Mouse (Mus musculus): ENCODE results near the gene Ctcf.
"Not testable (repeated sequence)": the region's sequence is repeated elsewhere in the genome, so short reads cannot be mapped to it uniquely, and the experiment has no call there.

Ctcf gene

GRCm38 (mm10) chr8:105636018-105636962, at the start of gene Ctcf:
Gene Ctcf, plus strand, starts transcription at chr8:105636568.
- peak; percentile 95 to 97 for DNase-seq

DNA sequence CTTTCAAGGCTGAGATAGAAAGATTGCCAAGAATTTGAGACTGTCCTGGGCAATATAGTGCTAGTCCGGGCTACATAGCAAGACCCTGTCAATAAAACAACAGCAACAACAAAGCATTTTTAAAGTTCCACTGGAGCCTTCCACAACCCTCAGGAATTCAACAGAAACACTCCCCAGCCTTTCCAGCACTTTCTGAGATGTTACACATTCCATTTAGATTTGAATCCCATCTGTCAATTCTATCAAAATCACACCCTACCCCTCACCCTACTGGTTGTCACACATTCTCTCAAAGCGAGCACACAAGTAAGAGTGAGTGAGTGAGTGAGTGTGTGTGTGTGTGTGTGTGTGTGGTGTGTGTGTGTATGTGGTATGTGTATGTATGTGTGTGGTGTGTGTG, 43.9 kb upstream of the Ctcf start:
- DNase-seq: no peak

- DNase-seq: no peak
Measured at GRCm38 (mm10) chr8:105593859-105594258, 42.5 kb upstream of the Ctcf start.

- no peak for DNase-seq
Measured at GRCm38 (mm10) chr8:105594451-105595242, 41.7 kb upstream of the Ctcf start.

DNA sequence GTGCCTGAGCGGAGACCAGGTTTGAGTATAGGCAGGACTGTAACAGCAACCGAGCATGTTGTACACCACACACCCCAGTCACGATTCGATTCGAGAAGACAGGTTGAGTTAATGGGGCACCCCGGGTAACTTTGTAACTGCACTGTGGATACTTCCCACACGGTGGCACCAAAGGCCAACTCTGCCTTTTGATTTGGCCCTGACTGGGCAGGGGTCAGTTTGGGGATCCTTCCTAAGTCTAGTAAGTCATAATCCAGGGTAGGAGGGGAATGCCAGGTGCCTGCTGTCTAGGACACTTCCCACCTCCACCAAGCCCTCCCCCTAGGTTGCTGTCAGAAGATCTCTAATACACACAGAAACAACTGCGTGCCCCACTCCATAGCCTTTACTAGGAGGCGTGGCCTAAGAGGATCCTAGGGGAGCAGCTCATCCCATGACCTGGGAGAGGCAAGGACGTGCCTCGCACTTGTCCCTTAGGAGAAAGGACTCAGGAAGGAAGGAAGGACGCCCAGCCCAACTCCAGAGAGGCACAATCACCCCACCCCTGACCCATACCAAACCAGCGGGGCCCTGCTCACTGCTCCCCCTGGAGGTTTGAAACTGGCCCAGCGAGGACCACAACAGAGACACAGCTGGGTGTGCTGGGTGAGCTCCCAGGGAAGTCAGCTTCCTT, 39.9 kb upstream of the Ctcf start:
- DNase-seq: peak; percentile 70 to 71

DNA sequence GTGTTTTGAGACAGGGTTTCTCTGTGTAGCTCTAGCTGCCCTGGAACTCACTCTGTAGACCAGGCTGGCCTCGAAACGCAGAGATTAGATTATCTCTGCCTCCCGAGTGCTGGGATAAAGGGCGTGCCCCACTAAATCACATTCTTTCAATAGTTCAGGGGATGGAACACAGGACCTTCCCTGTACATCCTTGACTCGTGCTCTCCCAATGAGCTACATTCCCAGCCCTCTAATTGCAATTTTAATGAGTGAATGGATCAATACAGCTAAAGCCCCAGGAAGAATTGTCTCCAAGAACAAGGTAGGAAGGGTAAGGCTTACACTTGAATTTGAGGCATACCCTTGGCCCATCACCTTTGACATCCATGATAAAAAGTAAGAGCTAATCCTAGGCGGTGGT, 37.6 kb upstream of the Ctcf start:
- DNase-seq: no peak

GRCm38 (mm10) chr8:105601301-105601700, 35.1 kb upstream of the Ctcf start:
- DNase-seq: no peak

- DNase-seq: not testable (repeated sequence)
Measured at GRCm38 (mm10) chr8:105602540-105602939, 33.8 kb upstream of the Ctcf start.

DNA sequence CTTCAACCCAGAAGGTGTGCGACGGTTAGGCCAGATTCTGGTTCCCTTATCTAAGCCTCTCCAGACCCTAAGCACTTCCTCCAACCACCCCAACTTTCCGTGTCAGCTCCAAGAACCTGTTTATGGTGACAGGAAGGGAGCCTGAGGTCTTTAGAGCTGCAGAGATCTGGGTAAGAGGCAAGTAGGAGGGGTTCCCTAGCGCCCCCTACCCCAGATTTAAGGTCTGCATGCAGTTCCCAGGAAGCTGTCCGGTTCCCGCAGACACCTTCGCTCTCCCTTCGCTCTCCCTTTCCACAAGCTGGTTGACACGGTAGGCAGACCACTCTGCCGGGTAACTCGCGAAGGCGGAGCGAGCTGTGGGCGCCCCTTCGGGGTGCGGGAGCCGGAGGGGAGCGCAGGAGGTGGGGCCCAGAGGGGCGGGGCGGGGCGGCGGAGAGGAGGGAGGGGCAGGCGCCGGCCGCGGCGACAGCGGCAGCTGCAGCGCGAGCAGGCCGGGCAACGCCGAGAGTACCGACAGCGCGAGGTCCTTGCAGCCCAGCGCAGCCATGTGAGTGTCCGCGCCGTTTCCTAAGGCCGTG, 31.5 kb upstream of the Ctcf start, which contains the start of gene Ripor1:
Gene Ripor1, plus strand, starts transcription at position 452 of the 578 bp plus-strand sequence.
- DNase-seq: peak; percentile 84 to 90

- DNase-seq: peak; percentile 69 to 72
Measured at GRCm38 (mm10) chr8:105605491-105606188, 30.7 kb upstream of the Ctcf start.

- peak; percentile 80 to 81 for DNase-seq
Measured at GRCm38 (mm10) chr8:105606189-105607023, 30.0 kb upstream of the Ctcf start.

- peak in 1 of 2 experiments; percentile 33 for DNase-seq
Measured at GRCm38 (mm10) chr8:105607062-105607461, 29.3 kb upstream of the Ctcf start.

- peak in 1 of 2 experiments; percentile 56 for DNase-seq
Measured at GRCm38 (mm10) chr8:105607684-105608083, 28.7 kb upstream of the Ctcf start.

GRCm38 (mm10) chr8:105609355-105609754, 27.0 kb upstream of the Ctcf start:
- DNase-seq: no peak

DNA sequence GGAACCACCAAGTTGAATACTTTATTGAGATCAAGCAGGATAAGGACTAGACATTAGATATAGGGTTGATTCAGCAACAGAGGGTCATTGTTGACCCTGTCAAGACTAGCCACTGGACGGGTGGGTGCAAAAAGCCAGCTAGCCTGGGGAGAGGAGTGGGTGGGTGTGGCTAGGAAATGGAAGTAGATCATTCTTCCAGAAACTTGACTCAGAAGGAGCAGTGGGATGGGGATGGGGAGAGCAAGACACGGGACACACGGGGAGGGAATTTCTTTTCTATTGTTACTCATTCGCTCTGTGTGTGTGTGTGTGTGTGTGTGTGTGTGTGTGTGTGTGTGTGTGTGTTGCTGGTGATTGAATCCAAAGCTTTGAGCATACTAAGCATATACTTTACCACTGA, 26.6 kb upstream of the Ctcf start:
- DNase-seq: no peak

DNA sequence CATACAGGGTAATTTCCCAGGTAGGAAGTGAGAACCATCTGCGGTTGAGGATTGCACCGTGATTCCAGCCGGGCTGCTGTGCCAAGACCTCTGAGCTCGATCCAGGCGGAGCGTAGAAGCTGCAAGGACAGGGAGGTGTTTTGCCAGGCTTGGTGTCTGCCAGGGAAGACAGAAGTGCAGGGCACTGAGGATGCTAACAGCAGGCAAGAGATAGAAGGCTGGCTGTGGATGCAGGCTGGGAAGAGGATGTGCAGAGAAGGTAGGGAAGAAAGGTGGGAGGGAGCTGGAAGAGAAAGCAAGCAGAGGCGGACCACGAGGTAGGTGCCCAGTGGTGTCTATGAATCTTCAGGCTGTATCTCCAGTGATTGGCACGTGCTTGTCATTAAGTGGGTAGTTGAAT, 24.5 kb upstream of the Ctcf start:
- DNase-seq: no peak

DNA sequence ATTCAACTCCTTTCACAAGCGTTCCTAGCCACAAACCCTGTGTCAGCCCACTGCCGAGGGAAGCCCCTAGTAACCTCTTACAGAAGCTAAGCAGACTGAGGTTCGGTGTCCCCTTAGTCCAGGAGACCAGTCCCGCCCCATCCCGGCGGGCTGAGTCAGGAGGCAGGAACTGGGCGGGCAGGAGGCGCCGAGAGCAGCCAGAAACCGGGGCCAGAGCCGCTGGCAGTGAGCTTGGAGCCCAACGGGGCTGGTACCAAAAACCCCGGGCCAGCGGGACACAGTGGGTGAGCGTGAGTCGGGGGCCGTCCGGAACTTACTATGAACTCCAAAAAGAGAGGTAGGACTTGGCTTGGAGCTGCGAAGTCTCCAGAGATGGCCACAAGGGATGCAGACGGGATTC, 23.3 kb upstream of the Ctcf start:
- DNase-seq: peak; percentile 53 to 71

GRCm38 (mm10) chr8:105613830-105614511, 22.4 kb upstream of the Ctcf start:
- DNase-seq: peak in 1 of 2 experiments; percentile 48

DNA sequence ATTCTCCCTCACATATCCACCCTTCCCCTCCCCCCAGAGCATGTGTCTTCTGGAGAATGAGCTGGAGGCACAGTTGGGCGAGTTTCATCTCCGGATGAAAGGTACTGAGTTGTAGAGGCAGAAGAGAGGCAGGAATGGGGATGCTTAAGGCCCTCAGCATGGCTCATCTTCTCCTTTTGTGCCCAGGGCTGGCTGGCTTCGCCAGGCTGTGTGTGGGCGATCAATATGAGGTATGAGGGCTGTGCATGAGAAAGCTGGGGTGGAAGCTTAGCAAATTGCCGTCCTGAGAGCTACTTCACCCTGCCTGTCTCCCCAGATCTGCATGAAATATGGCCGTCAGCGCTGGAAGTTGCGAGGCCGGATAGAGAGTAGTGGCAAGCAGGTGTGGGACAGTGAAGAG, 20.4 kb upstream of the Ctcf start:
- no peak for DNase-seq

Measured in cerebellum, postnatal 25 days (tissue).